Mouse (Mus musculus) lung, postnatal 0 days (tissue): ENCODE measurements at regions not wholly inside any gene's neighbourhood (a gene's known extent, or its start where the extent isn't known, plus 50 kb on each side); places are given as distances from the start of the nearest gene placed in this dataset.
"Not testable (repeated sequence)": the region's sequence is repeated elsewhere in the genome, so short reads cannot be mapped to it uniquely, and the experiment has no call there.

Experiments
- CTCF ChIP-seq: IDR thresholded peaks from 2 replicates; pipeline ENCODE4 v1.5.1; 2016; ENCODE audit warnings: antibody characterized with exemption, mild to moderate bottlenecking
- EP300 ChIP-seq: IDR thresholded peaks from 2 replicates; pipeline ENCODE4 v1.6.1; 2016; ENCODE audit warnings: antibody characterized with exemption, mild to moderate bottlenecking, control low read depth

GRCm38 (mm10) chr13:113444481-113444880, 151.5 kb downstream of the BC067074 start:
- not testable (repeated sequence) for TF ChIP-seq EP300, CTCF
